Mouse (Mus musculus) embryonic fibroblast, embryonic 13.5 days (primary cell): ENCODE measurements at regions not wholly inside any gene's neighbourhood (a gene's known extent, or its start where the extent isn't known, plus 50 kb on each side); places are given as distances from the start of the nearest gene placed in this dataset.

ENCODE experiments used
- CTCF ChIP-seq: IDR thresholded peaks from 2 replicates; pipeline ENCODE4 v1.5.1; 2011; ENCODE audit warnings: mild to moderate bottlenecking, control low read depth, low read length, moderate library complexity, borderline replicate concordance; ENCODE audit not compliant: insufficient read depth
- POLR2A ChIP-seq: IDR thresholded peaks from 2 replicates; pipeline ENCODE4 v1.6.1; 2011; ENCODE audit warnings: low read depth, mild to moderate bottlenecking, control low read depth, low read length, moderate library complexity

DNA sequence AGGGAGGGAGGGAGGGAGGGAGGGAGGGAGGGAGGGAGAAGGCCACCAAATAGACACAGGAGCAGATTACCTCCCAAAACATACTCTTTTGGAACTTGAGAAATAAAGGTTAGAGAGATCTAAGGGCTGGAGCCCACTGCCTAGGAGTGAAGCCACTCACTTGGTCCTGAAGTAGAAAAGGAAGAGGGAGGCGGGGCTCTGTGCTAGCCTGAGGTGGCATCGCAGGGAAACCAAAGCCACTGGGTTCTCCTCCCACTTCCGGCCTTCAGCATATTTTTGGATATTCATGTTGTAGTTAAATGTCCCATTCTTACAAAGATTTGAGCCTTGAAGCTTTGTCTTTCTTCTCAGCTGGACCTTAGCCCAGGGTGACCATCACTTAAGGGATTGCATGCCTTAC, 147.6 kb downstream of the Rpl14 start:
- TF ChIP-seq POLR2A: no peak
- no peak for TF ChIP-seq CTCF
